Mouse (Mus musculus) NIH3T3 (cell line): ENCODE measurements around the gene Scamp4.
"Not testable (repeated sequence)": the region's sequence is repeated elsewhere in the genome, so short reads cannot be mapped to it uniquely, and the experiment has no call there.

Experiments used
- DNase-seq: peaks from one replicate; pipeline ENCODE4 v3.0.0-alpha.2; 2012; ENCODE audit warnings: low read depth

Gene Scamp4

DNA sequence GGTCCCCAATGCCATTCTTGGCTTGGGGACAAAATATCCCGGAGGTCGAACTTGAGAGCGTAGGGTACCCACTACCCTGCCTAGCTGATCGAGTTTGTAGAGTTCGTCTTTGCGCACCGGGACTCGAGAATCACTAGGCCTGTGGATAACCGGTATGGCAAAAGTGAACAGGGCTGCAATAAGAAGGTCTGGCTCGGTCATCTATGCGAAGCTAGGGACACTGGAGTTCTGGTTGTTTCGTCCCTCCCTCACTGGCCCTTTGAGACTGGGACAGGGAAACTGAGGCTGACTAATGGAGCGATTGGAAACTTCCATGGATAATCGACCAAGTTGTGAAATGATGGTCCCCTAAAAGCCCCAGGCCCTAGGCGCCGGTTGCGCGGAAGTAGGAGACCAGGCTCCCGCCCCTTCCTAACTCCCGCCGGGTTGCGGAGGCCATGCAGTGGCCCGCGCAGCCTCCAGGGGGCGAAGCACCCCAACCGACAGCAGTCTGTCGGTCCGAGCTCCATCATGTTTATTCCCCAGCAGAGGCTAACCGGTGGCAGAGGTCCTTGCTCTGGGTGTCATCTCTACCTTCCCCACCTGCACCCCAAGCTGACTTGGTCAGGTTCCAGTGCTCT, 24.4 kb upstream of the Scamp4 start:
- peak; percentile 95 for DNase-seq

- DNase-seq: peak; percentile 90
These were observed 23.8 kb upstream of the Scamp4 start for GRCm38 (mm10) chr10:80578911-80579310.

GRCm38 (mm10) chr10:80583047-80583446, 19.6 kb upstream of the Scamp4 start:
- no peak for DNase-seq

DNA sequence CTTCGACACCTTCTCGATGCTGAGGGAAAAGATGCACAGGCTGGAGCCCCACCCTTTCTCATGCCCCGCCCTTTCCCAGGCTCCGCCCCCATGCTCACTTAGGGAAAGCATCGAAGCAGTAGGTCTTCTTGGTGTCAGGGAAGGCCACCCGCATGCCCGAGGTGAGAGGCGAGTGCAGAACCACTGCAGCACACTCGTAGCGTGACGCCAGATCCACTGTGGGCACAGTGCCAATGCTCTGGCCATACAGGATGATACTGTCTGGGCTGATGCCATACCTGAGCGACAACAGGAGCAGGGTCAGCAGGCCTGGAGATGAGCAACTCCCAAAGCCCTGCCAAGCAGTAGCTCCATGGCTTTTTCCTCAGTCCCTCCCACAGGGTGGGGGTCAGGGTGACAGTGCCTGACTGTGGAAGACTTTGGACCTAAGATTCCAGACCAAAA, 18.6 kb upstream of the Scamp4 start:
- DNase-seq: no peak

GRCm38 (mm10) chr10:80584642-80585552, 17.8 kb upstream of the Scamp4 start:
- no peak for DNase-seq

DNA sequence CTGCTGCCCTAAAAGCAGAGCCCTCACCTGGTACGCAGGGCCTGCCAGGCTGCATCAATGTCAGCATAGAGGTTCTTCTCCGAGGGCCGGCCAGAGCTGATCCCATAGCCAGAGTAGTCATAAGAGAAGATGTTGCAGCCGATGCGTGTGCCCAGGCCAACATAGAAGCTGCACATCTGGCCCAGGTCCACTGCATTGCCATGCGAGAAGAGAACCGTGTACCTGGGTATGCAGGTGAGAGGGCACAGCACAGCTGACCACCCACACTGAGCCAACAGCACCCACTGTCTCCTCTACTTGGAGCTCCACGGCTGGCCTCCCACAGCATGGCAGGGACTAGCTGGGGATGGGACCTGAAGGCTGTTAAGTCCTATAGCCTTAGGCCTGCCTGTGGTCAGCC, 17.1 kb upstream of the Scamp4 start:
- DNase-seq: no peak

DNA sequence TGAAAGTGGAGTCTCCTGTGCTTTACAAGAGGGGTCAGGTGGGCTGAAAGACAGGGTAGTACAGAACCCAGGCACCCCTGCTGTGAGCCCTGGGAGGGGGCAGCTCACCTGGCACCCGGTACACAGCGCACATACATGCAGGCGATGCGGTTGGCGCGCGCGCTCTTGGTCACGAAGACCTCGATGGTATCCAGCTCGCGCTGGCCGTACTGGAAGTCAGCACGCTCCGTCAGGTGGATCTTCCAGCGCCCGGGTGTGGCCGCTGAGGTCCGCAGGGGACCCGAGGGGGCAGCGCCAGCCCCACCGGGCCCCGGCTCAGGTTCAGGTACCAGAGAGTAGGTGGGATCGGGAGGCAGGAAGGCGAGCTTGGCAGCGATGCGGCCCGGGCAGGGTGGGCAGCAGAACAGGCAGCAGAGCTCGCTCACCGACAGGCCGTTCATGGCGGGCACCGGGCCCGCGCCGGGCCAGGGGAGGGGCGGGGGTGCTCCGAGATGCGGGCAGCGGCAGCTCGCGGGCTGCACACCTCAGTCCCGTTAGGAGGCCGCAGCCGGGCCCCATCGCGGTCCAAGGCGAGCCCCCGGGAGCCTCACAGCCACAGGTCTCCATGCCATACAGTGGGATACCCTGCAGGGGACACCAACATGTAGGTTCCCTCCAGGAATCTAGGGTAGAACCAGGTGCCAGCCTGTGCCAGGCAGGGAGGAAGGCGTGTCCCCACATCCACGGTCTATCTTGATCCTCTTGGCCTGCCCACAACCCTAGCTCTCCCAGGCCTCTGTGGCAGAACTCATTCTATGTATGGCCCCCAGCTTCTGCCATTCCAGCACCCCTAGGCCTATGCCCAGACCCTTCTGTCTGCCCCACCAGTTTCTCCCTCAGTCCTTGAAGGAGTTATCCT, 16.0 kb upstream of the Scamp4 start:
- DNase-seq: no peak

DNA sequence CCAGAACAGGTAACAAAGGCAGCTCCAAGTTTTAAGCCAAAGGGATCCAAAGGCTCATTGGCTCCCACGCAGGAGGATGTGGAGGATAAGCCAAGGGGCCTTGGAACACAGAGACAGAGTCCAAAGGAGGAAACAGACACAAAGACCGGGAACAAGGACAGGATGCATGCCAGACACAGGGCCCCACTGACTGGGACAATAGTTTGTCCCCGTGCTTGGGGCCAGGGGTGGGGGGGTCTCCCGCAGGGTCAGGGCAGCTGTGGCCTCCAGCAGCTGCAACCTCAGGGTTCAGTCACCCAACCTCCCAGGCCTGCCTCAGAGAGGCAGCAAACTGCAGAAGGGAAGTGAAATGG, 15.4 kb upstream of the Scamp4 start:
- no peak for DNase-seq

GRCm38 (mm10) chr10:80589127-80589878, 13.4 kb upstream of the Scamp4 start:
- DNase-seq: no peak

- DNase-seq: peak; percentile 99
These were observed 12.5 kb upstream of the Scamp4 start, which contains the start of gene Abhd17a for GRCm38 (mm10) chr10:80589879-80590854. Gene Abhd17a, minus strand, starts transcription at chr10:80590341.

DNA sequence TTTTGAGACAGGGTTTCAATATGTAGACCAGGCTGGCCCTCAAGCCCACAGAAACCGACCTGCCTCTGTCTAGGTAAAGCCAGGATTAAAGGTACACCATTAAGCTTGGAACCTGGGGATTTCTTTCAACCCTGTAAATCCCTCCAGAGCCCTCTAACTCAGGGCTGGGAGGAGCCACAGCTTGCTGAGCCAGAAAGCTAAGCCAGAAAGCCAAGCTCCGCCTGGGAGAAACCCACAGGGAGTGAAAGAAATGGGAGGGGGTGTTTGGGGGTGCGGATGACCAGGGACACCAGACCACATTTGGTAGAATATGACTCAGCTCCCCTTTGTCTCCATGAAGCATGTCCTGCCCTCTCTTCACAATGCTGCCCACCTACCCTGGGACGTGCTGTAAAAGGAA, 6.4 kb upstream of the Scamp4 start:
- no peak for DNase-seq

DNA sequence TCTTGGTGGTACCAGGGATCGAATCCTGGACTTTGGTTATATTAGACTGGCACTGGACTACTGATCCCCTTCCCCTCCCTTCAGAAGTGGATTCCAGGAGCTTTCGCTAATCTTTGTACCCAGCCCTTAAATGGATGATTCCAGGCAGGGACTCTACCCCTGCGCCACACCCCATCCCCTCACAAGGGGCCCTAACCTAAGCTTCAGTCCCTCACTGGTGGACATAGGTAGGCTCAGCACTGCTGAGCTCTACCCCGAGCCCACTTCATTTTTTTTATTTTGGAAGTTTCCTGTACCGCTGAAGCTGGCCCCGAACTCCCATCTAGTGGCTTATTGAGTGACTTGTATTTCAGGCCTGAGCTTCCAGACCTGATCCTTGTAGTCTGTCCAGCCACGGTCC, 692 bp downstream of the Scamp4 start:
- no peak for DNase-seq

DNA sequence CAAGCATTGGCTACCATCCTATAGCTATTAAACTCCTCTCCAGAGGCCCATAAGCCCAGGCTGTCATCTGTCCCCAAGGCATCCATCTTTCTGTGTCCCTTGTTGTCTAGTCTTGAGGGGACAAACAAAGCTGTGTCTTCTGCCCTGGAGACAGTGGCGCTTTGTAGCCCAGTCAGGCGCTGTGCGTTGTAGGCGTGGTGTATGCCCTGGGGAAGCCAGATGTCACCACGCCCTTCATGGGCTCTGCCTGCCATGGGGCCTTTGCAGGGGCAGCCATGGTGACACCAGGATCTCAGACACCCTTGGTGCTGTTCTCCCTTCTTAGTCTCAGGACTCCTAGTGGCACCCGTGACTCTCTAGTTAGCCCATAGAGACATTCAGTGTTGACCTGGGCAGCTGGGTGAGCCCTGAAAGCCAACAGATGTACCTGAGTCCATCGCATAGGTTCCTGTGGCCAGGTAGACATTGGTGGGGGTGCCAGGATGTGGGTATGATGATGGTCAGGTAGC, 1.4 kb downstream of the Scamp4 start:
- no peak for DNase-seq

GRCm38 (mm10) chr10:80604988-80605387, 2.3 kb downstream of the Scamp4 start:
- no peak for DNase-seq

GRCm38 (mm10) chr10:80605721-80606120, 3.0 kb downstream of the Scamp4 start, which contains the start of gene Gm49322:
Gene Gm49322, plus strand, starts transcription at chr10:80606021.
- not testable (repeated sequence) for DNase-seq

DNA sequence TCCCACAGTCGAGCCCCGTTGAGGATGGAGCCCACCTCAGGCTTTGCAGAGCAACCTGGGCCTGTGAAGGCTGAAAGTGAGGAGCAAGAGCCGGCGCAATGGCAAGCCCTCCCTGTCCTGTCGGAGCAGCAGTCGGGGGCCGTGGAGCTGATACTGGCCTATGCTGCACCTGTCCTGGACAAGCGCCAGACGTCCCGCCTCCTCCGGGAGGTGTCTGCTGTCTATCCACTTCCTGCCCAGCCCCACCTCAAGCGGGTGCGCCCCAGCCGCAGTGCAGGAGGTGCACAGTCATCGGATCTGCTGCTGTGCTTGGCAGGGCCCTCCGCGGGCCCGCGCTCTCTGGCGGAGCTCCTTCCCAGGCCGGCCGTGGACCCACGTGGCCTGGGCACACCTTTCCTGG, 3.6 kb downstream of the Scamp4 start:
- no peak for DNase-seq

DNA sequence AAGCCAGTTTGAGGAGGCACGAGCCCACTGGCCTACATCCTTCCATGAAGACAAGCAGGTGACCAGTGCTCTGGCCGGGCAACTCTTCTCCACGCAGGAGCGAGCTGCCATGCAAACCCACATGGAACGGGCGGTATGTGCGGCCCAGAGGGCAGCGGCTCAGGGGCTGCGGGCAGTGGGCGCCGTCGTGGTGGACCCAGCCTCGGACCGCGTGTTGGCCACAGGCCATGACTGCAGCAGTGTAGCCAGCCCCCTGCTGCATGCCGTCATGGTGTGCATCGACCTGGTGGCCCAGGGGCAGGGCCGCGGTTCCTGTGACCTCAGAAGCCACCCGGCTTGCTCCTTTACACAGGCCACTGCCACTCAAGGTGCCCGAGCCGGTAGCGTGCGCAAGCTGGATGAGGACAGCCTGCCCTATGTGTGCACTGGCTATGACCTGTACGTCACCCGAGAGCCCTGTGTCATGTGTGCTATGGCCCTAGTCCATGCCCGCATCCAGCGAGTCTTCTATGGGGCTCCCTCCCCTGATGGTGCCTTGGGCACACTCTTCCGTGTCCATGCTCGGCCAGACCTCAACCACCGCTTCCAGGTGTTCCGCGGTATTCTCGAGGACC, 4.2 kb downstream of the Scamp4 start:
- no peak for DNase-seq

DNA sequence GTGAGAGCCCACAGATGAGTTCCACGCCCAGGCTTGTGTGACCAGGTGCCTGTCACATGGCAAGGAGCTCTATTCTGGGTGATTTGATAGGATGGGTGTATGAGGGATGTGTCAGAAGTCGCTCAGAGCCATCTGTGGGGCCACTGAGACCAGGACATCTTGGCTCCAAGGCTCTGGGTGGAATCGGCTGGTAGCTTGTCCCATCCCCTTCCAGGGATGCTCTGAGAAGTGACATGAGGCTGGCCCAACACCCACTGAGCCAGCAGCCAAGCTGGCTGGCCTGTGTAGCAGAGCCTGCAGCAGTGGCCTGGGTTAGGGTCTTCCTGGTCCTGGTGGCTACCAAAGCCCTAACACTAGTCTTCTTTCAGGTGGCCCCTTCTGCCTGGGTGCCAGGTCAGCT, 5.8 kb downstream of the Scamp4 start:
- DNase-seq: no peak

- DNase-seq: no peak
These were observed 6.7 kb downstream of the Scamp4 start for GRCm38 (mm10) chr10:80609269-80609924.
